Comparison of ENCODE assay signal across 24 mouse cellular contexts in genomic region chr14:25176206-25176605, GRCm38 (mm10).
DNase-seq lines count a peak whose midpoint lies in the region; ATAC-seq and TF ChIP-seq lines count a peak whose summit lies in the region.
"Had no signal": no experiment of that assay in that cellular context is flagged by ENCODE, and none has a peak within 500 bp of the region (broad histone marks: within the 10 kb centered on the region; RNA-seq: fewer than 3 reads in every experiment).

No protein-coding gene starts in this region.

- intact Hi-C loops in gastrocnemius, postnatal 36 days (cut with DNase I) = no loop called here

- WGBS in kidney, postnatal 0 days = 44% methylated on average over 6 of the region's 6 CpGs
- 76% methylated on average over 6 of the region's 6 CpGs for WGBS in hindbrain, embryonic 11.5 days
- 73% methylated on average over 6 of the region's 6 CpGs for WGBS in midbrain, embryonic 14.5 days

- no peak overlapping the region for H3K9ac ChIP-seq in kidney, postnatal 0 days (ENCODE audit: low read depth, low read length)
- H3K9ac ChIP-seq in hindbrain, embryonic 11.5 days (ENCODE audit: low read depth, low read length) = no peak overlapping the region
- H3K9ac ChIP-seq in midbrain, embryonic 14.5 days (replicated peaks; ENCODE audit: low read length) = no peak overlapping the region
- H3K9ac ChIP-seq: embryonic facial prominence, embryonic 13.5 days; forebrain, embryonic 13.5 days; forebrain, postnatal 0 days; heart, embryonic 15.5 days had no signal

- no peak overlapping the region for H3K4me2 ChIP-seq in kidney, postnatal 0 days (ENCODE audit: low read length)
- no peak overlapping the region for H3K4me2 ChIP-seq in hindbrain, embryonic 11.5 days (replicated peaks; ENCODE audit: low read depth, low read length)
- no peak overlapping the region for H3K4me2 ChIP-seq in midbrain, embryonic 14.5 days (ENCODE audit: low read length)
- H3K4me2 ChIP-seq: embryonic facial prominence, embryonic 13.5 days; forebrain, embryonic 13.5 days; heart, embryonic 11.5 days; heart, embryonic 15.5 days had no signal

- no peak for ATAC-seq in kidney, postnatal 0 days (replicated peaks; ENCODE audit: low FRiP score, low read depth)
- no peak for ATAC-seq in hindbrain, embryonic 11.5 days (ENCODE audit: low FRiP score)
- ATAC-seq in midbrain, embryonic 14.5 days (ENCODE audit: low FRiP score, low TSS enrichment) = no peak
- ATAC-seq: activated CD4-positive, CD25-positive, alpha-beta regulatory T cell, adult 4 months; forebrain, embryonic 13.5 days; forebrain, postnatal 0 days; hindbrain, embryonic 16.5 days; Patski had no signal

- TF ChIP-seq CTCF in kidney, postnatal 0 days (IDR thresholded peaks at IDR 0.05; ENCODE audit: low read depth) = no peak

- H3K27ac ChIP-seq in kidney, postnatal 0 days = no peak overlapping the region
- no peak overlapping the region for H3K27ac ChIP-seq in hindbrain, embryonic 11.5 days (ENCODE audit: low read depth, low read length)
- H3K27ac ChIP-seq in midbrain, embryonic 14.5 days (replicated peaks; ENCODE audit: low read depth, low read length) = no peak overlapping the region
- H3K27ac ChIP-seq: embryonic facial prominence, embryonic 13.5 days; forebrain, embryonic 13.5 days; gastrocnemius, adult 2 months; heart, embryonic 15.5 days; hindbrain, embryonic 10.5 days had no signal

- H3K27me3 ChIP-seq in kidney, postnatal 0 days (ENCODE audit: insufficient read depth, low read length) = no peaks in the 10 kb centered on the region
- no peaks in the 10 kb centered on the region for H3K27me3 ChIP-seq in splenic B cell, adult 2 months (ENCODE audit: control insufficient read depth, insufficient read depth, low read length, poor library complexity, severe bottlenecking)
- H3K27me3 ChIP-seq in hindbrain, embryonic 11.5 days (ENCODE audit: control insufficient read depth, insufficient read depth, low read length) = no peaks in the 10 kb centered on the region
- H3K27me3 ChIP-seq in midbrain, embryonic 14.5 days (ENCODE audit: control insufficient read depth, insufficient read depth, low read length) = no peaks in the 10 kb centered on the region
- H3K27me3 ChIP-seq: embryonic facial prominence, embryonic 13.5 days; forebrain, embryonic 13.5 days; Patski had no signal

- no peaks in the 10 kb centered on the region for H3K4me1 ChIP-seq in kidney, postnatal 0 days (replicated peaks; ENCODE audit: insufficient read depth, low read length)
- no peaks in the 10 kb centered on the region for H3K4me1 ChIP-seq in hindbrain, embryonic 11.5 days (replicated peaks; ENCODE audit: control insufficient read depth, insufficient read depth, low read length)
- peaks cover 10% of the 10 kb centered on the region for H3K4me1 ChIP-seq in midbrain, embryonic 14.5 days (ENCODE audit: control insufficient read depth, insufficient read depth, low read length)
- H3K4me1 ChIP-seq: heart, embryonic 15.5 days had no signal

- peak; percentile 11 for DNase-seq in kidney, postnatal 0 days (ENCODE audit: low spot score)
- DNase-seq in kidney, adult 18-20 months = no peak
- peak; percentile 2 for DNase-seq in splenic B cell, adult 2 months (ENCODE audit: low read depth, low spot score)
- DNase-seq in thymus, postnatal 14 days = peak; percentile 64
- DNase-seq in gastrocnemius, postnatal 36 days = no peak
- DNase-seq in hindbrain, embryonic 11.5 days (ENCODE audit: low spot score) = no peak
- DNase-seq in midbrain, embryonic 14.5 days = no peak
- DNase-seq: adrenal gland, postnatal 14 days; cerebellum, adult 11-12 months; cerebellum, adult 9-10 months; cerebellum, postnatal 25 days; forebrain, postnatal 0 days; gastrocnemius, adult 2 months; gastrocnemius, postnatal 25 days; heart, adult 18-20 months; heart, postnatal 14 days had no signal

- H3K4me3 ChIP-seq in kidney, postnatal 0 days (replicated peaks; ENCODE audit: low read depth, low read length) = no peak overlapping the region
- H3K4me3 ChIP-seq in hindbrain, embryonic 11.5 days (ENCODE audit: low read depth, low read length) = no peak overlapping the region
- H3K4me3 ChIP-seq in midbrain, embryonic 14.5 days (replicated peaks; ENCODE audit: low read depth, low read length) = no peak overlapping the region
- H3K4me3 ChIP-seq: embryonic facial prominence, embryonic 13.5 days; forebrain, embryonic 13.5 days; gastrocnemius, adult 2 months; heart, embryonic 15.5 days; hindbrain, embryonic 10.5 days had no signal

- H3K9me3 ChIP-seq in kidney, postnatal 0 days (replicated peaks; ENCODE audit: low read length) = no peaks in the 10 kb centered on the region
- no peaks in the 10 kb centered on the region for H3K9me3 ChIP-seq in hindbrain, embryonic 11.5 days (ENCODE audit: control insufficient read depth, low read length)
- H3K9me3 ChIP-seq in midbrain, embryonic 14.5 days (ENCODE audit: control insufficient read depth, low read length) = no peaks in the 10 kb centered on the region
- H3K9me3 ChIP-seq: embryonic facial prominence, embryonic 13.5 days; forebrain, embryonic 13.5 days; heart, embryonic 15.5 days; hindbrain, embryonic 10.5 days had no signal

- no peaks in the 10 kb centered on the region for H3K36me3 ChIP-seq in kidney, postnatal 0 days (ENCODE audit: insufficient read depth, low read length)
- H3K36me3 ChIP-seq in splenic B cell, adult 2 months (ENCODE audit: control insufficient read depth, insufficient read depth, low read length, poor library complexity, severe bottlenecking) = no peaks in the 10 kb centered on the region
- no peaks in the 10 kb centered on the region for H3K36me3 ChIP-seq in hindbrain, embryonic 11.5 days (ENCODE audit: control insufficient read depth, insufficient read depth, low read length)
- no peaks in the 10 kb centered on the region for H3K36me3 ChIP-seq in midbrain, embryonic 14.5 days (ENCODE audit: control insufficient read depth, insufficient read depth, low read length)
- H3K36me3 ChIP-seq: embryonic facial prominence, embryonic 13.5 days; heart, embryonic 15.5 days; hindbrain, embryonic 10.5 days had no signal

Comparison
In these comparisons a context has a peak if more than half of its experiments do, and no peak if none do; other contexts are left out.
1. DNase-seq: peak in kidney, postnatal 0 days (single experiment), splenic B cell, adult 2 months (single experiment) and thymus, postnatal 14 days (single experiment); none in kidney, adult 18-20 months (single experiment), gastrocnemius, postnatal 36 days (0 of 2), hindbrain, embryonic 11.5 days (single experiment) and midbrain, embryonic 14.5 days (single experiment).